Mouse (Mus musculus) mouse trophoblast stem cell (cell line): ENCODE data around the gene Vsig8.

Experiments used
- in situ Hi-C, 2 experiments: fragments of 300-500 bp; cut with MseI, MboI; formaldehyde crosslinking; loops; 2 replicates in 1 of 2; 3 replicates in 1 of 2; pipeline ENCODE4 v1.15.1; 2025

Vsig8 gene

GRCm38 (mm10) chr1:172555638-172556037 lies at the start of gene Vsig8:
Gene Vsig8, plus strand, starts transcription at chr1:172555938.
- in situ Hi-C loops, result no loop called here

- in situ Hi-C loops, result no loop called here
Measured at GRCm38 (mm10) chr1:172507001-172507400, 48.7 kb upstream of the Vsig8 start.

- in situ Hi-C loops, result no loop called here
Measured at GRCm38 (mm10) chr1:172507701-172508100, 48.0 kb upstream of the Vsig8 start.

GRCm38 (mm10) chr1:172508172-172508571 lies 47.6 kb upstream of the Vsig8 start:
- in situ Hi-C loops, result no loop called here

GRCm38 (mm10) chr1:172509235-172509634 lies 46.5 kb upstream of the Vsig8 start:
- in situ Hi-C loops, result no loop called here

GRCm38 (mm10) chr1:172509983-172510382 lies 45.8 kb upstream of the Vsig8 start:
- in situ Hi-C loops, result no loop called here

GRCm38 (mm10) chr1:172510421-172510972 lies 45.2 kb upstream of the Vsig8 start:
- in situ Hi-C loops, result no loop called here

- in situ Hi-C loops, result no loop called here
Measured at GRCm38 (mm10) chr1:172512962-172513361, 42.8 kb upstream of the Vsig8 start.

GRCm38 (mm10) chr1:172513525-172514212 lies 42.1 kb upstream of the Vsig8 start:
- in situ Hi-C loops, result no loop called here

- in situ Hi-C loops, result no loop called here
Measured at GRCm38 (mm10) chr1:172514213-172514529, 41.6 kb upstream of the Vsig8 start.

- in situ Hi-C loops, result no loop called here
Measured at GRCm38 (mm10) chr1:172514551-172515268, 41.0 kb upstream of the Vsig8 start.

- in situ Hi-C loops, result no loop called here
Measured at GRCm38 (mm10) chr1:172515396-172515795, 40.3 kb upstream of the Vsig8 start.

- in situ Hi-C loops, result no loop called here
Measured at GRCm38 (mm10) chr1:172518013-172518412, 37.7 kb upstream of the Vsig8 start.

GRCm38 (mm10) chr1:172519644-172520043 lies 36.1 kb upstream of the Vsig8 start:
- in situ Hi-C loops, result loop anchor here in 1 of 2 experiments (10.0 kb wide), 1 partner anchor 115 kb away; no protein-coding TSS in a partner anchor

- in situ Hi-C loops, result loop anchor here in 1 of 2 experiments (10.0 kb wide), 1 partner anchor 116 kb away; no protein-coding TSS in a partner anchor
Measured at GRCm38 (mm10) chr1:172520576-172521440, 34.9 kb upstream of the Vsig8 start, which contains the start of gene Cfap45. Gene Cfap45, plus strand, starts transcription at chr1:172520801.

- in situ Hi-C loops, result loop anchor here in 1 of 2 experiments (10.0 kb wide), 1 partner anchor 118 kb away; no protein-coding TSS in a partner anchor
Measured at GRCm38 (mm10) chr1:172522524-172522923, 33.2 kb upstream of the Vsig8 start.

GRCm38 (mm10) chr1:172523699-172524101 lies 32.0 kb upstream of the Vsig8 start:
- in situ Hi-C loops, result loop anchor here in 1 of 2 experiments (10.0 kb wide), 1 partner anchor 119 kb away; no protein-coding TSS in a partner anchor

GRCm38 (mm10) chr1:172525027-172525764 lies 30.5 kb upstream of the Vsig8 start:
- in situ Hi-C loops, result loop anchor here (5.0 to 10.0 kb wide), 3 partner anchors 87 to 120 kb away; no protein-coding TSS in a partner anchor

GRCm38 (mm10) chr1:172525971-172526370 lies 29.8 kb upstream of the Vsig8 start:
- in situ Hi-C loops, result loop anchor here (5.0 to 10.0 kb wide), 3 partner anchors 86 to 121 kb away; no protein-coding TSS in a partner anchor

- in situ Hi-C loops, result loop anchor here (5.0 to 10.0 kb wide), 3 partner anchors 86 to 122 kb away; no protein-coding TSS in a partner anchor
Measured at GRCm38 (mm10) chr1:172526380-172527081, 29.2 kb upstream of the Vsig8 start.
